Mouse (Mus musculus): ENCODE measurements around the gene Lrrc3c.

Gene Lrrc3c

GRCm38 (mm10) chr11:98597991-98598390 is at the start of gene Lrrc3c:
Lrrc3c (plus strand) TSS chr11:98598291.
- no peak for DNase-seq

- no peak for DNase-seq
Observed at GRCm38 (mm10) chr11:98549363-98549762, 48.7 kb upstream of the Lrrc3c start.

GRCm38 (mm10) chr11:98550311-98550974 is 47.6 kb upstream of the Lrrc3c start:
- no peak for DNase-seq

GRCm38 (mm10) chr11:98550975-98551828 is 46.9 kb upstream of the Lrrc3c start, which contains the start of gene Zpbp2:
Zpbp2 (plus strand) TSS chr11:98551097.
- DNase-seq: peak; percentile 94 to 96

- no peak for DNase-seq
Observed at GRCm38 (mm10) chr11:98553966-98554365, 44.1 kb upstream of the Lrrc3c start.

GRCm38 (mm10) chr11:98555124-98555700 is 42.9 kb upstream of the Lrrc3c start:
- no peak for DNase-seq

- DNase-seq: no peak
Observed at GRCm38 (mm10) chr11:98560942-98561341, 37.1 kb upstream of the Lrrc3c start.

GRCm38 (mm10) chr11:98563025-98563424 is 35.1 kb upstream of the Lrrc3c start:
- DNase-seq: no peak

- no peak for DNase-seq
Observed at GRCm38 (mm10) chr11:98563921-98564414, 34.1 kb upstream of the Lrrc3c start.

GRCm38 (mm10) chr11:98568326-98568725 is 29.8 kb upstream of the Lrrc3c start:
- peak in 1 of 2 experiments; percentile 35 for DNase-seq

GRCm38 (mm10) chr11:98569461-98569860 is 28.6 kb upstream of the Lrrc3c start:
- DNase-seq: no peak

- DNase-seq: no peak
Observed at GRCm38 (mm10) chr11:98577776-98578175, 20.3 kb upstream of the Lrrc3c start.

GRCm38 (mm10) chr11:98580301-98581121 is 17.6 kb upstream of the Lrrc3c start:
- no peak for DNase-seq

- DNase-seq: no peak
Observed at GRCm38 (mm10) chr11:98581286-98582029, 16.6 kb upstream of the Lrrc3c start.

- no peak for DNase-seq
Observed at GRCm38 (mm10) chr11:98582030-98582388, 16.1 kb upstream of the Lrrc3c start.

GRCm38 (mm10) chr11:98582551-98583264 is 15.4 kb upstream of the Lrrc3c start:
- no peak for DNase-seq

GRCm38 (mm10) chr11:98583265-98583552 is 14.9 kb upstream of the Lrrc3c start:
- DNase-seq: no peak

- DNase-seq: no peak
Observed at GRCm38 (mm10) chr11:98583571-98583970, 14.5 kb upstream of the Lrrc3c start.

GRCm38 (mm10) chr11:98584146-98584545 is 13.9 kb upstream of the Lrrc3c start:
- no peak for DNase-seq

GRCm38 (mm10) chr11:98584629-98585177 is 13.4 kb upstream of the Lrrc3c start:
- DNase-seq: no peak
